Mouse (Mus musculus) kidney, adult 2 months (tissue): Measurements from ENCODE around the gene Vasn.

ENCODE experiments used
- CTCF ChIP-seq: fragments of 200-500 bp; conservative IDR thresholded peaks from 2 replicates; pipeline ENCODE4 v1.5.1; 2011; ENCODE audit warnings: low read depth, mild to moderate bottlenecking, control low read depth, low read length, moderate library complexity, mixed read lengths; ENCODE audit not compliant: insufficient read depth, insufficient read length
- POLR2A ChIP-seq: fragments of 200-500 bp; IDR thresholded peaks from one replicate; pipeline ENCODE4 v1.6.1; 2011; ENCODE audit warnings: low read depth, low read length, control low read depth

GRCm38 (mm10) chr16:4665726-4666125 lies 26.0 kb downstream of the Vasn start:
- TF ChIP-seq CTCF (no peak), POLR2A (no peak)
